Mouse (Mus musculus): ENCODE data around the gene Ddx42.

Ddx42 gene

GRCm38 (mm10) chr11:106216730-106217490 is at the start of gene Ddx42:
Gene Ddx42 (plus strand): TSS chr11:106216926.
- peak; percentile 98 for DNase-seq (ENCODE audit: low read depth, low spot score)

- peak; percentile 82 for DNase-seq (ENCODE audit: low read depth, low spot score)
These were observed 49.3 kb upstream of the Ddx42 start for GRCm38 (mm10) chr11:106167435-106167834.

- DNase-seq (ENCODE audit: low read depth, low spot score): peak; percentile 89
These were observed 45.9 kb upstream of the Ddx42 start for GRCm38 (mm10) chr11:106170807-106171206.

GRCm38 (mm10) chr11:106173228-106173627 is 43.5 kb upstream of the Ddx42 start:
- no peak for DNase-seq (ENCODE audit: low read depth, low spot score)

GRCm38 (mm10) chr11:106174372-106174771 is 42.4 kb upstream of the Ddx42 start:
- DNase-seq (ENCODE audit: low read depth, low spot score): no peak

GRCm38 (mm10) chr11:106175081-106175480 is 41.6 kb upstream of the Ddx42 start:
- no peak for DNase-seq (ENCODE audit: low read depth, low spot score)

- DNase-seq (ENCODE audit: low read depth, low spot score): no peak
These were observed 40.4 kb upstream of the Ddx42 start for GRCm38 (mm10) chr11:106176372-106176771.

- DNase-seq (ENCODE audit: low read depth, low spot score): no peak
These were observed 38.5 kb upstream of the Ddx42 start for GRCm38 (mm10) chr11:106178036-106178782.

GRCm38 (mm10) chr11:106179711-106180448 is 36.8 kb upstream of the Ddx42 start:
- no peak for DNase-seq (ENCODE audit: low read depth, low spot score)

GRCm38 (mm10) chr11:106180449-106180801 is 36.3 kb upstream of the Ddx42 start:
- no peak for DNase-seq (ENCODE audit: low read depth, low spot score)

- DNase-seq (ENCODE audit: low read depth, low spot score): no peak
These were observed 29.4 kb upstream of the Ddx42 start for GRCm38 (mm10) chr11:106187326-106187725.

- no peak for DNase-seq (ENCODE audit: low read depth, low spot score)
These were observed 25.0 kb upstream of the Ddx42 start for GRCm38 (mm10) chr11:106191716-106192115.

GRCm38 (mm10) chr11:106192241-106192640 is 24.5 kb upstream of the Ddx42 start:
- DNase-seq (ENCODE audit: low read depth, low spot score): no peak

- DNase-seq (ENCODE audit: low read depth, low spot score): peak; percentile 62
These were observed 23.9 kb upstream of the Ddx42 start for GRCm38 (mm10) chr11:106192657-106193370.

GRCm38 (mm10) chr11:106193371-106194154 is 23.2 kb upstream of the Ddx42 start:
- DNase-seq (ENCODE audit: low read depth, low spot score): peak; percentile 99

- no peak for DNase-seq (ENCODE audit: low read depth, low spot score)
These were observed 22.6 kb upstream of the Ddx42 start for GRCm38 (mm10) chr11:106194155-106194541.

GRCm38 (mm10) chr11:106194891-106195290 is 21.8 kb upstream of the Ddx42 start:
- DNase-seq (ENCODE audit: low read depth, low spot score): no peak

- DNase-seq (ENCODE audit: low read depth, low spot score): no peak
These were observed 21.4 kb upstream of the Ddx42 start for GRCm38 (mm10) chr11:106195341-106195740.

- DNase-seq (ENCODE audit: low read depth, low spot score): peak; percentile 24
These were observed 18.4 kb upstream of the Ddx42 start for GRCm38 (mm10) chr11:106198277-106198676.

- DNase-seq (ENCODE audit: low read depth, low spot score): peak; percentile 23
These were observed 16.7 kb upstream of the Ddx42 start for GRCm38 (mm10) chr11:106199997-106200396.

GRCm38 (mm10) chr11:106200756-106201155 is 16.0 kb upstream of the Ddx42 start:
- DNase-seq (ENCODE audit: low read depth, low spot score): peak; percentile 56
